Mouse (Mus musculus) lung, adult 2 months (tissue): Measurements from ENCODE around the gene Zfp398. TPM values are rescaled to one million over a fixed set of nuclear protein-coding genes. Genes with fewer than 3 reads are reported as not detected.

Source experiments
- DNase-seq: peaks from one replicate; pipeline ENCODE4 v3.0.0; 2022
- H3K4me1 ChIP-seq: fragments of 200-500 bp; 2 replicates; pipeline ENCODE4 v1.6.1; 2011; ENCODE audit warnings: low read length; ENCODE audit not compliant: control insufficient read depth, insufficient read depth
- H3K4me3 ChIP-seq: fragments of 200-500 bp; replicated peaks from 2 replicates; pipeline ENCODE3; 2011; ENCODE audit warnings: low read depth, mild to moderate bottlenecking, control low read depth, low read length; ENCODE audit errors: extremely low read depth
- CTCF ChIP-seq: fragments of 200-500 bp; IDR thresholded peaks from 2 replicates; pipeline ENCODE4 v1.5.1; 2011; ENCODE audit warnings: mild to moderate bottlenecking, low read length, control low read depth; ENCODE audit not compliant: insufficient read depth
- POLR2A ChIP-seq: fragments of 200-500 bp; IDR thresholded peaks from 2 replicates; pipeline ENCODE4 v1.6.1; 2011; ENCODE audit warnings: low read depth, mild to moderate bottlenecking, control low read depth, low read length, borderline replicate concordance; ENCODE audit errors: extremely low read depth
- WGBS: fragments of 180-500 bp; shearing (Covaris S2); methylation state at CpG from one replicate; pipeline ENCODE4 v1.1.7; 2018; 5-methylcytosine and 5-hydroxymethylcytosine counted together
- polyA plus RNA-seq: library from polyadenylated mRNA; depleted of rRNA; stranded (reverse); fragments of >200 nt; gene quantifications from 2 replicates; pipeline ENCODE4 v1.2.3, GENCODE M21; 2012

Gene Zfp398
- polyA plus RNA-seq, 1 experiment: 8.8 TPM

- WGBS: 93% methylated on average over 23 of the region's 23 CpGs
- no peak for TF ChIP-seq CTCF
- no peak for TF ChIP-seq POLR2A
These were observed 15.7 kb upstream of the Zfp398 start for GRCm38 (mm10) chr6:47819626-47820325.

DNA sequence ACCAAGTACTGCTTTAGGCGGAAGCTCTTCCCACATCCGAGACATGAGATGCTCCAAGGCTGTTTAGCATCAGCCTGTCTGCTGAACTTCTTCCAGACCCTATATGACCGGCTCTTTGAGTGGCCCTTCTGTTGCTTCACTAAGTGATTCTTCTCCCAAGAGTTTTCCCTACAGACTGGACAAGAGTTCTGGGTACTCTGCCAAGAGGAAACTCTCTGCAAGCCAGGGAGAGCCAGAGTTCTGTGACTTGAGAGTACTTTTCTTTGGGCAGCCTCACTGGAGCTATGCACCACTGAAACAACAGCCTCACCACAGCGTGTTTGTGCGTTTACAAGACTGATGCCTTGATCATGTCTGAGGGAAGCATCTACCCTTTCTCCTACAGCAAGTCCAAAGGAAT lies 14.2 kb upstream of the Zfp398 start:
- no peaks in the 10 kb centered on the region for H3K4me1 ChIP-seq
- DNase-seq: no peak
- no peak for TF ChIP-seq POLR2A
- no peak for TF ChIP-seq CTCF
- WGBS: 67% methylated on average over 5 of the region's 5 CpGs
- H3K4me3 ChIP-seq: no peak overlapping the region

More at GRCm38 (mm10) chr6:47819626-47820325, 15.7 kb upstream of the Zfp398 start:
- Histone ChIP-seq H3K4me1 (no peaks in the 10 kb centered on the region), H3K4me3 (no peak overlapping the region)
- DNase-seq: no peak

- no peak for DNase-seq
- H3K4me1 ChIP-seq: no peaks in the 10 kb centered on the region
- no peak for TF ChIP-seq CTCF
- no peak for TF ChIP-seq POLR2A
- WGBS: 88% methylated on average over 6 of the region's 6 CpGs
- no peak overlapping the region for H3K4me3 ChIP-seq
These were observed 13.7 kb upstream of the Zfp398 start for GRCm38 (mm10) chr6:47821776-47822175.

DNA sequence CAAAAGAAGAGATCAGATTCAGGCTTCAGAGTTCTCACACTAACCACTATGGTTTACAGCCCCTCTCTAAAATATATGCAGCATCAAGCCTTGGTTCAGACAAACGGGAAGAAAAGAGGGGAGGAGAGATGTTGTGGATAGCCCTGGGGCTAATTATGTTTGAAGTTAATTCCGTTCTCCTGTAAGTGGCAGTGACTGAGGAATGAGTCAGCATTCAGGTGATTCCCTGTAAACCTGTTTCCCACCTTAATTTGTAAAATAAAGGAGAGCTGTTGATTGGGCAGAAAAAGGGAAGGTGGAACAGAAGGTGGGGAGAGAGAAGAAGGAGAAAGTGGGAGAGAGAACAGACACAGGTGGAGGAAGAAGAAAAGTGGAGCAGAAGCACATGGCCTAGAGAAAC lies 11.2 kb upstream of the Zfp398 start:
- TF ChIP-seq POLR2A (no peak), CTCF (no peak)
- 73% methylated on average over 2 of the region's 2 CpGs for WGBS
- H3K4me1 ChIP-seq: no peaks in the 10 kb centered on the region; the same call in 1 of the 2 replicates
- no peak overlapping the region for H3K4me3 ChIP-seq
- no peak for DNase-seq

DNA sequence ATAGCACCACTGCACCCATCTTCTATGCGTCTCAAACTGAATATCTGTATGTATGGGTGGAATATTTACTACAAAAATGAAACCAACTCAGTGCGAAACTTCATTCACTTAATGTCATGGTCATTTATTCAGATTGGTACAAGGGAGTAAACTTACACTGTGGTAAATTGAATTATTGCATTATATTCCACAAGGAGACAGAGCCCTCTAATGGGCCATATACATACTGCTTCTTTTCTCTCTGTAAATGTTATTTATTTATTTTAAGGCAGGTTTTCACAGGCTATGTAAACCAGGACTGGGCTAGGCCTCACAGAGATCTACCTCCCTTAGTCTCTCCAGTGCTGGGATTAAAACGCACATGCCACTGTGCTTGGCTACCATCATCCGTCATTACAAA lies 8.0 kb upstream of the Zfp398 start:
- 92% methylated on average over 4 of the region's 4 CpGs for WGBS
- no peak for DNase-seq
- no peak for TF ChIP-seq POLR2A
- TF ChIP-seq CTCF: no peak

DNA sequence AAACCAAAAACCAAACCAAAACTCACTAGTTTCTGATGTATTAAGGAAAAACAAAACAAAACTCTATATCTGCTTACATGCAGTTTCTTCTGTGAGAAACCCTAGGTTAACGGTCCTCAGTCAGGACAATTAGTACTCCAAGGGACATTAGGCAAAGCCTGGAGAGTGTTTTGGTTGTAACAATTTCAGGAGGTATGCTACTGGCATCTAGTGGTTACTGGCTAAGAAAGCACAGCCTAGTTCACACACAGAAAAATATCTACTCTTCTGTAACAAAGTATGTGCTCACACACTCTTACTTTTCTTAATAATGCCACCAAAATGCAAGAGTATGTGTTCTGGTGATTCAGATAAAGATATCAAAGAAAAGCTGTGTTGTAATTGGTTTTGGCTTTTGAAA lies 6.5 kb upstream of the Zfp398 start:
- TF ChIP-seq POLR2A: no peak
- no peak for TF ChIP-seq CTCF
- Histone ChIP-seq H3K4me1 (no peaks in the 10 kb centered on the region; the same call in 1 of the 2 replicates), H3K4me3 (no peak overlapping the region)
- no peak for DNase-seq
- 31% methylated on average over 1 of the region's 1 CpGs for WGBS

More for the DNA sequence above, 8.0 kb upstream of the Zfp398 start:
- no peaks in the 10 kb centered on the region; the same call in 1 of the 2 replicates for H3K4me1 ChIP-seq
- H3K4me3 ChIP-seq: no peak overlapping the region

DNA sequence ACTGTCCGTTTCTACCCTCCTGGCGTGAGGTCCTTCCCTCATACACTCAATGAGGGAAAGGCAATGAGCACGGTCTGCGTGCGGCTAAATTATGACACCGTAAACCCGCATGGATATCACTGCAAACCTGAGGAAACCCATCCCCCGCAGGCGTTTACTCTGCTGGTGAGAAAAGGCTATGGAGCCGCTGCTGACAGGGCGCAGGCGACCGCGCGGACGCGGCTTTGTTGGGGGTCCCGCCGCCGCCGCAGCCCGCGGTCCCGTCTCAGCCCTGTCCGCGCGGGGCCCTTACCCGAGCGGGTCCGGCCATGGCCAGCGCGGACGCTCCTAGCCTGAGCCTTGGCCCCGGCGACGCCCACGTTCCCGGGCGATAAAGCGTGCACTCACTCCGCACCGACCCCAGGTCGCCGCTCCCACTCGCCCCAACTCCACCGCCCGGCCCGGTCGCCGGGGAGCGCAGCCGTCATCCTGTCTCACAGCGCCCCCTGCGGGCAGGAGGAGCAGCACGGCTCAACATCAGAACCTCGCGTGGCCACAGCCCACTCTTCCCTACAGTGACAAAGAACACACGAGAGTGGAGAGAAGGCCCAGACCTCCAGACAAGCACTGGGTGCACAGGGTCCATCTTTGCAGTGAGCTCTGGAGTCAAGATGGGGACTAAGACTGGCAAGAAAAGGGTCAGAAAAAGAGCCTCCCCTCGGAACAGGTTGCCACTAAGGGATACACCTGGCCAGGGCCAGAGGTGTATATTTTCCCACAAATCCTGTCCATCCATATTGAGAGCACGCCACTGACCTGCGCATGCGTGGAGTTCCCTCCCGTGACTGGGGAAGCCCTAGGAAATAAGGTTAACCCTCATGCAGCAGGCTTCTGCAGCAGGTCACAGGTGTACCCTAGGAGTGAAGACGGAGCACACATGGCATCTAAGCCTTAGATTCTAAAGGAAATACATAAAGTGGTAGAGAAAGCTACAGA lies 5.1 kb upstream of the Zfp398 start, which contains the start of gene Zfp786:
Gene Zfp786, minus strand, starts transcription at position 764 of the 975 bp plus-strand sequence.
- 2% methylated on average over 63 of the region's 64 CpGs for WGBS
- no peak for TF ChIP-seq POLR2A
- peak; percentile 80 for TF ChIP-seq CTCF

DNA sequence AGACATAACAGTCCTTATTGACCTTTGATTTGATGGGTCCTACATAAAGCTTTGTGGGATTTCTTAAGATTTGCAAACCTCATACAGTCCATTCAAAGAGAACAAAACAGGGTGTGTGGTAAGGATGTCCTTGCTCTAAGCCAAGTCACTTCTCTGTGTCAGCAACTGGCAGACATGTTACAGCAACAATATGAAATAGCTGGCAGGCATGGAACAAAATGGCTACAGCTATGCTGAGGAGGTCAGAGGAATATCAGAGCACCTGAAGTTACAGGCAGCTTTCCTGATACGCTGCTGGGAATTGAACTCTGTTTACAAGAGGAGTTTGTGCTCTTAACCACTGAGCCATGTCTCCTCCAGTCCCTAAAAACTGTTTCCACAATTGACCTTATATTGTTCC lies 3.2 kb upstream of the Zfp398 start:
- no peak for TF ChIP-seq CTCF
- TF ChIP-seq POLR2A: no peak
- WGBS: 84% methylated on average over 1 of the region's 1 CpGs
- DNase-seq: no peak
- H3K4me1 ChIP-seq: peaks cover 2% of the 10 kb centered on the region; the same call in 1 of the 2 replicates
- no peak overlapping the region for H3K4me3 ChIP-seq

More for the DNA sequence above, 5.1 kb upstream of the Zfp398 start, which contains the start of gene Zfp786:
- peak; percentile 89 for DNase-seq
- H3K4me3 ChIP-seq: peak within 1 kb of the TSS; percentile 83
- H3K4me1 ChIP-seq: no peaks in the 10 kb centered on the region; the same call in 1 of the 2 replicates

DNA sequence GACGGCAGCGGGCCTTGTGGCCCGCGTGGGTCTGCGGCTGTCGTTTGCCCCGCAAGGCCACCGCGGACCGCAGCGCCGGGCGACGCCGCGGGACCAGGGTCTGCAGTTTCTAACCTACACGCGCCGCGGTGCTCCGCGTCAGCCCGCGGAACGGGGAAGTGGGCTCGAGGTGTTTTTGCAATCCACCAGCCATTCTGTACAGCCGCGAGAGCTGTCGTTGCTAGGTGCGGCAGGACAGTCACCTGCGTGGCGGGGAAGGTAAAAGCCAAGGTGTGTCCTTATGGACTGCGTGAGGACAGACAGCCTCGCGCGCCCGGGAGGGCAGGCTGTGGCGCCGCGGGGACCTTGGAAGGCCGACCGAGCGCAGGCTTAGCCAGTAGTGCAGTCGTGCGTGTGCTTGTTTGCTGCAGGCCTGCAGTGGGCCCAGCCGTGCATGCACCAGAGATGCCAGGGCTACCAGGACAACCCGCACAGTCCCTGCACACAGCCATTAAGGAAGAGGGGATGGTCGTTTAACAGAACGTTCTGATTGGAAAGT lies 592 bp downstream of the Zfp398 start:
- WGBS: under 1% methylated on average over 49 of the region's 49 CpGs
- peak; percentile 68 for DNase-seq
- TF ChIP-seq CTCF: no peak
- TF ChIP-seq POLR2A: no peak
- Histone ChIP-seq H3K4me3 (peak overlapping the region; percentile 81), H3K4me1 (peaks cover 5% of the 10 kb centered on the region)
